Mouse (Mus musculus): ENCODE data around the gene Arpp21.
"Not testable (repeated sequence)": the region's sequence is repeated elsewhere in the genome, so short reads cannot be mapped to it uniquely, and the experiment has no call there.

Gene Arpp21

DNA sequence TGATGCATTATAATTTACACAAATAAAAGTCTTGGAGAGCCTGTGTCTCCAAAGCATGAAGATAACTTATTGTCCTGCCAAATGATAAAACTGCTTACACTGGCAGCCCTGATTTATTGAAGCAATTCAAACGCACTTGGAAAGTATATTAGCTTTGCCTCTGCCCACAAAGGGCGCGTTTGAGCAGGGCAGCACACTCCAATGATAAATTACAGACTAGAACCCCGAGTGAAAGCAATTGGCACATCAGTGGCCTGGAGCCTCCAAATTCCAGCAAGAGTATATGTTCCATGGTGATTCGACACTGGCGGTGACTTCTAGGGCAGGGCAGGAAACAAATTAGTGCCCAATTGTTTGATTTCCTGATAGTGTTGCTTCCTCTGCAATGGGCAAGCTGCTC, 137.5 kb downstream of the Arpp21 start:
- no peak for DNase-seq

DNA sequence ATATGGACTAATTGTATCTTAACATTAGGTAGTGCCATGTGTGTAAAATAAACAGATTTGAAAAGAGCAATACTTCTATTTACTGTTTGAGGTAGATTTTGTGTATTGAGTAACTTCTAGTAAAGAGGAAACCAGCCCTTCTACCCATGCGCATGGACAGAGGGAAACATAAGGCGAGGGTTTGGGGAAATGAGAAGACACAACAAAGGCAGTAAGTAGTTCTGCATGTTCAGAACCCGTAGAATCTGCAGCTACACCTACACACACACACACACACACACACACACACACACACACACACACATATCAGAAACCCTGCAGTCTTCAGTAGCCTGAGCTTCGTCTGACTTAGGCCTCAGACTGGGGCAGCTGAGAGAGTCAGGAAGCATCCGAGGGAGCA, 140.0 kb downstream of the Arpp21 start:
- no peak for DNase-seq

DNA sequence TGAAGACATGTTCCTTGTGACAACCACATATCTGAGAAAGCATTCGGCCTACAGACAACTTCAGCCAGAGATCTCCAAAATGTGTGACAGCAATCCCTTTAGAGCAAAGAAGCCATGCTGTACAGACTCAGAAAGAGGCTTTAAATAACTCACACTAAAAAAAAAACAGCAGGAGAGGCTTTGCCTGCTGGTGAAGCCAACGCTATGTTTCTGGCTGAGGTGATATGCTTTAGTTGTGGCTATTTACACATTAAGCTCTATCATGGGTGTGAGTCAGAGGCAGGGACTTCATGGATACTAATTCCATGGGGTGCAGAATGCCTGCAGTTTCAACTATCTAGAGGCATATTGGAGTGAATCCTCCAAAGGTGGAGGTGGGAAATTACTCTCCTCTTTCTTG, 140.5 kb downstream of the Arpp21 start:
- no peak for DNase-seq

DNA sequence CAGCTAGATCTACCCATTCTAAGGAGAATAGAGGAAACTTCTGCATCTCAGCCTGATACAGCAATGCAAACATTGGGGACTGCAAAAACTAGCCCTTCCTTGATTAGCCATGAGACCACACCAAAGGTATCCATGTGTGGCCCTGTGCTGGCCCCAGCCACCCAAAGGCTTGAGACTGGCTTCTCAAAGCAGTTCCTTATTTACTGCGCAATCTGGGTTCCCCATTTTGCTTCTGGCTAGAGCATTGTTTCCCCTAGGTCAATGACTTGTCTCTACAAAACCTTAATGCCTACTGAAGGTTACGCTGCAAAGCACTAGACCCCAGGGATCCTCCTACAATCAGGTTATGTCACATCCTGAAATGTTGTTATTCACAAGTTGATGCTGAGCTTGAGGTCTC, 156.8 kb downstream of the Arpp21 start:
- DNase-seq: no peak

DNA sequence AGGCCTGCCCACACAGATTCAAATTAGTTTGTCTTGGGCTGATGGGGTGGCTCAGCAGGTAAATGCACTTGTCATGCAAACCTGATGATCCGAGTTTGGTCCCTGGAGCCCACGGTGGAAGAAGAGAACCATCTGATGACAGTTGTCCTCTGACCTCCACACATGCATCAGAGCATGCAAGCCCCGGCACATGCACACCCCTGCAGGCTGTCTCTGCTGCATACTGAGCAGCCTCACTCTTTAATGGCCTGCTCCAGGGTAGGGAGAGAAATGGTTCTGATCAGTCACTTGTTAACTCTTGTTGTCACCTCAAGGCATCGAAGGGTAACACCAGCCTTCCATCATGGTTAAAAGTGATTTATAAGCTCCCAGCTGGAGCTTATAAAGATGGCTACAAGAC, 157.3 kb downstream of the Arpp21 start:
- no peak for DNase-seq

DNA sequence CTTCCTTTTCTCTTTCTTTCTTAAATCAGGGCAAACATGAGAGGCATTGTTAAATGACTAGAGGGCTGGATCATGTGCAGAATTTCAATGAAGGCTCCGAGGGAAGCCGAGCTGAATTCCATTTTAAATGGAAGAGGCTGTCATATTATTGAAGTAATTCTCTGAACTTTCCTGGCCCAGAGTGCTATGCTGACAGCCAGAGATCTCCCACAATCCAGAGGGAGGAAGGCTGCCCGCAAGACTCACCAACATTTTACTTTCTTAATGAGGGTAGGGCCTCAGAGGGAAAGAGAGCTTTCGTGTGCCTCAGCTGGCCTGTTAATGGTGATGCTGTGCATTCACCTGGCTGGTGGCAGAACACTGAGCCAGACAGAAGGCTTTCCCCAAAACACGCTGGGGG, 160.5 kb downstream of the Arpp21 start:
- no peak for DNase-seq

DNA sequence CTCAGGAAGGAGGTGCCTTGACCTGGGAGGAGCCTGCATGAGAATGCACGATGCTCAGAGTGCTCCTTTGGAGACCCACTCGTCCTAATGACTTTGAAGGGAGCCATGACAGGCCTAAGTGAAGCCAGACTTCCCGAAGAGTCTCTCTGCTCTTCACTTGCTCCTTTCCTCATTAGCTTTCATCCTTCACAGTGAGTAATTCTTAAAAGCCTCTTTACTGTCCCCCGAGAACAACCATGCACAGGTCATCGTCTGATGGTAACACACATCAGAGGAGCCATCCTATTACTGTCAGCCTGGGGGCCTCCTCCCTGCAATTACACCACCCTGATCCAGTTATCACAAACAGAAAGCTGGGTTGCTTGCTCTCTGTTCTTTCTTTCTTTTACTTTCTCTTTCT, 160.9 kb downstream of the Arpp21 start:
- DNase-seq: no peak

DNA sequence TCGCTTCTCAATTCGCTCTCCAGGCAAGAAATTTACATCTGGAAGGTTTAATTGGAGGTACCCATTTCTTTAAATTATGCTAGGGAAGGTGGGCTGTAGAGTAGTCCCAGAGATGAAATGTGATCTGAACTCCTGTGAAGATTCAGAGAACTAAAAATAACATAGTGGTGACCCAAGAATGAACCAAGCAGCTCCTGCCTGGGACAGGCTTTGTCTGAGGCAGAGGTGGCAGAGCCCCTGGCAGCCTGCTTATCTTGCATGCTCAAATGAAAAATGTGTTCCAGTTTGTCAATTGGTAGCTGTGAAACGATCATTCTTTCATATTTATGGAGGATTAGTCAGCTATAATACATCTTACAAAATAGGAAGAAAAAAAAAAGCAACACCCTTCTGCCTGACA, 164.4 kb downstream of the Arpp21 start:
- DNase-seq: no peak

DNA sequence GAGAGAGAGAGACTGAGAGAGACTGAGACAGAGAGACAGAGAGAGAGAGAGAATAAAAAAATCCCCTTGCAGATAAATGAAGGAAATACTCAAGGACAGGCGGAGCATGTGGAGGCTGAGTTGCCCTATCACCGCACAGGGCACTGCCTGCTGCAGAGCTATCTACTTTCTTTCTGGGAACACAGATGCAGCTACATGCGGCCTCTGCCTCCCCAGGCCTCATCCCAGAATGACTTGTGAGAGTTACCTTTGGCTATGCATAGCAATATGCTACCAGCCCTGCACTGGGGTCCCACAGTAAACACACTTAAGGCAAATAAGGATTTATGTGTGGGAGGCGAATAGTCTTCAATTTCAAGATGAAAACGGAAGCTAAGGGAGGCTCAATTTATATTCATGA, 164.8 kb downstream of the Arpp21 start:
- no peak for DNase-seq

DNA sequence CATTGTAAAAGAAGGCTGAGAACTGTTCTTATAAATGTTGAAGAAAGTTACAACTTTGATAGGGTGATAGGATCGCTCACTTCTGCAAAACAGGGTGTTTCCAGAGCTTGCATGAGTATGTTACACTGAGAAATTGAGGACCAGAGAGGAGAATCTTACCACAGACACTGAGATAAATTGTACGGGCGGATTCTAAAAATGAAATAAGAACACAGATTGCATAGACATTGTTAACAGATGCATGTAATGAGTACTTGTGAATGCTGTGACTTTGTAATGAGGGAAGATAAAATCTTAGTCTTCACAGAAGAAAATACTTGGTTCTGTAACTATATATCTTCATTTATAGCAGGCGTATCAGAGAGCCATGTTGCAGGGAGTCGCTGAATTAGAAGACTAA, 167.5 kb downstream of the Arpp21 start:
- no peak for DNase-seq

DNA sequence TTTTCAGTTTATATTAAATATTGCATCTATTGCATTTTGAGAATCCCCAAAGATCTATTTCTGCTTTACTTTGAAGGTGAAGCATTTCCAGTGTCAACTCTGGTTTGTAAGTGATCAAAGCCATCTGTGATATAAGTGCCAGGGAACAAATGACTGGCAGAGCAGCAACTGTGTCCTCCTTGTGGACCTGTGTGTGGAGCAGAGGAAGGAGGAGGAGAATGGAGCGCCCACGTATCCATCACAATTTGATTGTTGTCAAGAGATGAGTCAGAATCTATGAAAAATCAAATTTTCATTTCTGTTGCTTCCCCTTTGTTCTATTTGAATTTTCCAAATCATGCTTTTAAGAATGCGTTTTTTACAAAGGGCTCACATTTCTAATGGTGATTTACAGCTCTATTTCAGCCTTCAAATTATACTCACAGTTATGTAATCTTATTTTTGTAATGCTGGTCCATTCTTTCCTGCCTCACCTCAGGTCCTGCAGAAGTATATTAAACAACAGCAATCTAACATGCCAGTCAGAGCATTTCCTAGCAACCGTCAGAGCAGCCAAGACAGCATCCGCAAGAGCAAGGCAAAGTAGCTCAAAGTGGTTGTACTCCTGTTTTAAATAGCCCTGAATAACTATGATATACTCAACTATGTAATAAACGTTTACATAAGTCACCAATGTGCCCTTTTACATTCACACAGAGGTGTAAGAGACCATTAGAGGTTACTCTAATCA, 174.9 kb downstream of the Arpp21 start:
- no peak for DNase-seq

DNA sequence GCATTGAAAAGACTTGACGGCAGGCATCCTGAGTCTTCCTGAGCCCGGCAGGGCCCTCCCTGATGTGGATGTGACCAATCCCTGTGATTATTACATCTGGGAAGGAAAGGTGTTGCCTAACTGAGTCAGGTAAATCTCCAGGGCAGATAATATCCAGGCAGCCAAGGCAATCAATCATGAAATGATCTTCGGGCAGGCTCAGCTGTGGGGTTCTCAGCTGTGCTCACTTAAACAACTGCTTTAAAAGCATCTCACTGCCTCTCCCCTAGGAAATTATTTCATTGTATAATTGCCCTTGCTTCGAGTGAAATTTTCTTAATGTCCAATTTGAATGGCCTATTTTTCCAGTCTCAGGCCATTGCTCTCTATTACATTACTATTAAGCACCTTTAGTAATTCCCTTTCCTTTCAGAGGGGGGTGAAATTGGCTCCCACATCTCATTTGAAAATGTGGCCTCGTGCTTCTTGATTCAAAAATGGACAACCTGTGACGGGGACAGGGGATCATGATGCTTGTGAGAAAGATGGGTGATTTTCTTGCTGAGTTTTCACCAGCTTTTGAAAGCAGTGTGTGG, 180.8 kb downstream of the Arpp21 start:
- DNase-seq: no peak

DNA sequence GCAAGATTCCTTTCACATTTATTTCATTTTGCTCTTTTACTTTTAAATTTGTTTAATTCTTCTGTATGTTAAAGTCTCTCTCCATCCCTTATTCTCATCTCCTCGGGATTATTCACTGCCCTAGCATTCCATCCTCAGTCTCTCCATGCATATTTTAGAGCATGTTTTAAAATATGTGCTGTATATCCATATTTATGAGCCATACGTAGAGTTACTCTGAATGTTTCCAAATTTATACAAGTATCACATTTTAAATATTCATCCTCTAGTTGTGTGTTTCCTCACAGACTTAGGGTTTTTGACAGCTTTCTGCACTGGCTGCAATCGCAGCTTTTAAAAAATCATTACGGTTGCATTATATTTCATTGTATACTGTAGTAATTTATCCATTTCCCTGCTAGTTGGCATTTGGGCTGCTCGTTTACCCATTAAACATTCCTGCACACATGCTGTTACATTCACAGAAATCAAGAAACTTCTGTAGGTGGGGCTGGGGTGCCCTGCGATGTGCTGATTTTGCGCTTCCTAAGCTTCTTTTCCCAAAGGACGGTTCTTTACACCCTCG, 187.8 kb downstream of the Arpp21 start:
- DNase-seq: no peak

DNA sequence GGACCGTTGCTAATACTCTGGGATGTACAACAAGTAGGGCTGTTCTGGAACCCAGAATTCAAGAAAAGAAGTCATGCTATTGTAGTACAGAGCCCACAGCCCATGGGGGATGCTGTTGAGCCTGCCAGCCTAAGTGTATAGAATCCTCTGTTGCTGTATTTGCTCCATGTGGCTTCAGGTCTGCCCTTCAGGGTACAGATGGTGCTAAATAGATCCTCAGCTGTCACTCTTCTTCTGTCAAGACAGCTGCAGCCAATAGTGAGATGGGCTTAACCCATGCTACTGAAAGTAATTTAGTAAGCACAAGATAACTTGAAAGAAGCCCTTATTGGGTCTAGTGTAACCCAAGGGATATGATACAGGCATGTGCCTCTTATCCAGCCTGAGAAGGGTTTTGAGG, 195.2 kb downstream of the Arpp21 start:
- DNase-seq: no peak

DNA sequence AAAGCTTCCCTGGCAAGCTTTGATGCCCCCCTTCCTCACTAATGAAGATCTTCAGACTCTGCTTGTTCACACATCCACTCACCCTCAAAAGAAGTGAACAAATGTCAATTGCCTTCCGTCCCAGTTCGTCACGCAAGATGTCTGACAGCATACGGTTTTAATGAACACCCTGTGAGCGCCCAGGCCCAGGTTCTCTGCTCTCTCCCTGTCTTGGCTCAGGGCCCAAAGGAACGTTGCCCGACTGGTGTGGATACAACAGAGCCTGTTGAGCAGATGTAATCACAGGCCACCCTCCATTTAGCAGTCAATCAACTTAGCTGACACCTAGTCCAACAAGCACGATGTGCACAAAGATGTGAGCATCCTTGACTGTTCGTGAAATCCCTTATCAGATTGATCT, 198.0 kb downstream of the Arpp21 start:
- DNase-seq: peak; percentile 44

DNA sequence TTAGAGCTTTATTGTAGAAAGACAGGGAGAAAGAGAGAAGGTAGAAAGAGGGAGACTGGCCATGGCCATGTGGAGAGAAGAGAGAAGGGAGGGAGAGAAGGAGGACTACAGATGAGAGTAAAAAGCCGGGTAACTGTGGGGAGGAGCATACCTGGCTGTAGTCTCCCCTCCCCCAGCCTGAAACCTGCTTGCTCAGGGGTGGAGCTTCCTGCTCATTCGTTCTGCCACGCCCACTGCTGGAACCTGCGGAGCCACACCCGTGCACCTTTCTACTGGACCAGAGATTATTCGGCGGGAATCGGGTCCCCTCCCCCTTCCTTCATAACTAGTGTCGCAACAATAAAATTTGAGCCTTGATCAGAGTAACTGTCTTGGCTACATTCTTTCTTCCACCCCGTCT, 201.9 kb downstream of the Arpp21 start:
- DNase-seq: not testable (repeated sequence)

DNA sequence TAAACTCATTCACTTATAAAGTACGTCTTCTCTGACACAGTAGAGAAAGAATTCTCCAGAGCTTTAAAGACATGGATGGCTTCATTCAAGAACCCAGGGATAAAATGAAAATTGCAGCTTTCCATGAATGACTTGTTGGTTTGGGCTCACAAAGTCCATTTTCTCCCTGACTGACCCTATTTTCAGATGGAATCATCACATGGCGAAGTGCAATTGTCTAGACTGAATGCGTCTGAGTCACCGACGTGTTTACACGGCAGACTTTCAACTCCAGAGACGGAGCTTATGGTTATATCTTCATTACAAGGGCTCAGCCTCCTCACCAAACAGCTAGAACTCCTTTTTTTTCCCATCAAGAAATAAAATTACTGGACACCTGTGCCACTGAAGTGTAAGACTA, 203.6 kb downstream of the Arpp21 start:
- no peak for DNase-seq

DNA sequence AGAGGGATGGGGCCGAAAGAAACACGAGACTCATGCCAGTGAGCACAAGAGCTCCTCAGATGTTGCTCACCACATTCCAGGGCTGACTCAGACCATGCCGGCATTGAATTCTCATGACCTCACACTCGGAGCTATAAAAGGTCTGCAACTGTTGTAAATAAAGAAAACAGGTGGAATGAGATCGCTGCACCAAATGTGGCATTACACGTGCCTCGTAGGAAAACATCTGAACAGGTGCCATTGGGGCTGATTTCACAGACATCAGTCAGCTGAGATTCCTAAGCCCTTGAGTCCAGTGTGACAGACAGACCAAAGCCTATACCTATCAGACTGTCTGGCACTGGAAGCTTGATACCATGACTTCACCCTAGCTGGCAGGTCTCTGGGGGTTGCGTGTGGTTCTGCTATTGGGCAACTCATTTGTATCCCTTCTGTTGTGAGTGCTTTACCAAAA, 212.1 kb downstream of the Arpp21 start:
- no peak for DNase-seq

DNA sequence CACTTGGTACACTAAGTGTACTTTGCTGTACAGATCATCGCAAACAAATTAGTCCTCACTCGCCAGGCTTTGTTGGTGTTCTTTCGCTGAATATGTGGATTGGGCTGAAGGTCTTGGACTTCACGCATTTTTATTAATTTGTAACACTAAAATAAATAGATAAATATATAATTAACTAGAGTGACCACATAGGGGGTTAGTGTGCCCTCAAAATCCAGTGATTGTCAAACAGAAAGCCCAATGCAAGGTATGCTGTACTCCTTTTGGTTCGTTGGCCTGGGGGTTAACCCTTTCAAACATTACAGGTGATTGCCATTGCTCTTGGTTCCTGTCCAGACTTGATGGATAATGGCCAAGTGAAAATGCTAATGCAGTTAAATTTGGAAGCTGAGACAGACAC, 212.6 kb downstream of the Arpp21 start:
- DNase-seq: no peak
